Mouse (Mus musculus): ENCODE data around the gene Fam98b. TPM values are rescaled to one million over a fixed set of nuclear protein-coding genes. Genes with fewer than 3 reads are reported as not detected.

The Fam98b gene
- polyA plus RNA-seq, 1 experiment from 2014 or later, result 7.6 TPM

GRCm38 (mm10) chr2:117311349-117311748 lies 61.8 kb downstream of the Fam98b start:
- no peaks in the 10 kb centered on the region for H3K27me3 ChIP-seq (replicated peaks; ENCODE audit: control insufficient read depth, insufficient read depth, low read length)
- H3K9ac ChIP-seq (ENCODE audit: low read length), result no peak overlapping the region
- DNase-seq (ENCODE audit: low spot score), result no peak
- WGBS, result 80% methylated on average over 1 of the region's 1 CpGs
- H3K27ac ChIP-seq (ENCODE audit: low read depth), result no peak overlapping the region
- no peaks in the 10 kb centered on the region for H3K36me3 ChIP-seq (ENCODE audit: control insufficient read depth, insufficient read depth, low read length)
- no peaks in the 10 kb centered on the region for H3K4me1 ChIP-seq (replicated peaks; ENCODE audit: control insufficient read depth, insufficient read depth, low read length)
- H3K4me3 ChIP-seq (ENCODE audit: low read depth, low read length), result no peak overlapping the region
- H3K4me2 ChIP-seq (ENCODE audit: low read length), result no peak overlapping the region
- H3K9me3 ChIP-seq (ENCODE audit: control insufficient read depth, low read length), result no peaks in the 10 kb centered on the region
- no peak for ATAC-seq (replicated peaks; ENCODE audit: low FRiP score, low TSS enrichment, low read depth)

GRCm38 (mm10) chr2:117312030-117312429 lies 62.5 kb downstream of the Fam98b start:
- ATAC-seq (replicated peaks; ENCODE audit: low FRiP score, low TSS enrichment, low read depth) (no peak), DNase-seq (ENCODE audit: low spot score) (no peak)
- no peaks in the 10 kb centered on the region for H3K9me3 ChIP-seq (ENCODE audit: control insufficient read depth, low read length)
- H3K36me3 ChIP-seq (ENCODE audit: control insufficient read depth, insufficient read depth, low read length), result no peaks in the 10 kb centered on the region
- no peaks in the 10 kb centered on the region for H3K4me1 ChIP-seq (replicated peaks; ENCODE audit: control insufficient read depth, insufficient read depth, low read length)
- WGBS, result 67% methylated on average over 2 of the region's 2 CpGs
- no peak overlapping the region for H3K4me2 ChIP-seq (ENCODE audit: low read length)
- no peak overlapping the region for H3K4me3 ChIP-seq (ENCODE audit: low read depth, low read length)
- H3K27ac ChIP-seq (ENCODE audit: low read depth), result no peak overlapping the region
- no peak overlapping the region for H3K9ac ChIP-seq (ENCODE audit: low read length)
- H3K27me3 ChIP-seq (replicated peaks; ENCODE audit: control insufficient read depth, insufficient read depth, low read length), result no peaks in the 10 kb centered on the region

- Histone ChIP-seq H3K27ac (ENCODE audit: low read depth) (no peak overlapping the region), H3K9ac (ENCODE audit: low read length) (no peak overlapping the region), H3K4me2 (ENCODE audit: low read length) (no peak overlapping the region), H3K36me3 (ENCODE audit: control insufficient read depth, insufficient read depth, low read length) (no peaks in the 10 kb centered on the region), H3K27me3 (replicated peaks; ENCODE audit: control insufficient read depth, insufficient read depth, low read length) (no peaks in the 10 kb centered on the region), H3K9me3 (ENCODE audit: control insufficient read depth, low read length) (no peaks in the 10 kb centered on the region), H3K4me1 (replicated peaks; ENCODE audit: control insufficient read depth, insufficient read depth, low read length) (no peaks in the 10 kb centered on the region), H3K4me3 (ENCODE audit: low read depth, low read length) (no peak overlapping the region)
- ATAC-seq (replicated peaks; ENCODE audit: low FRiP score, low TSS enrichment, low read depth), result no peak
- no peak for DNase-seq (ENCODE audit: low spot score)
- 80% methylated on average over 7 of the region's 7 CpGs for WGBS
These were observed 62.9 kb downstream of the Fam98b start for GRCm38 (mm10) chr2:117312441-117312895.

GRCm38 (mm10) chr2:117313586-117314235 lies 64.2 kb downstream of the Fam98b start:
- Histone ChIP-seq H3K36me3 (ENCODE audit: control insufficient read depth, insufficient read depth, low read length) (no peaks in the 10 kb centered on the region), H3K9me3 (ENCODE audit: control insufficient read depth, low read length) (no peaks in the 10 kb centered on the region), H3K4me3 (ENCODE audit: low read depth, low read length) (no peak overlapping the region), H3K9ac (ENCODE audit: low read length) (no peak overlapping the region), H3K4me1 (replicated peaks; ENCODE audit: control insufficient read depth, insufficient read depth, low read length) (no peaks in the 10 kb centered on the region), H3K27me3 (replicated peaks; ENCODE audit: control insufficient read depth, insufficient read depth, low read length) (no peaks in the 10 kb centered on the region), H3K4me2 (ENCODE audit: low read length) (no peak overlapping the region), H3K27ac (ENCODE audit: low read depth) (no peak overlapping the region)
- DNase-seq (ENCODE audit: low spot score) (no peak), ATAC-seq (replicated peaks; ENCODE audit: low FRiP score, low TSS enrichment, low read depth) (no peak)
- 92% methylated on average over 5 of the region's 5 CpGs for WGBS

GRCm38 (mm10) chr2:117318991-117319390 lies 69.5 kb downstream of the Fam98b start:
- H3K9me3 ChIP-seq (ENCODE audit: control insufficient read depth, low read length), result no peaks in the 10 kb centered on the region
- no peaks in the 10 kb centered on the region for H3K27me3 ChIP-seq (replicated peaks; ENCODE audit: control insufficient read depth, insufficient read depth, low read length)
- no peak overlapping the region for H3K9ac ChIP-seq (ENCODE audit: low read length)
- ATAC-seq (replicated peaks; ENCODE audit: low FRiP score, low TSS enrichment, low read depth) (no peak), DNase-seq (ENCODE audit: low spot score) (no peak)
- H3K36me3 ChIP-seq (ENCODE audit: control insufficient read depth, insufficient read depth, low read length), result no peaks in the 10 kb centered on the region
- H3K27ac ChIP-seq (ENCODE audit: low read depth), result no peak overlapping the region
- no peaks in the 10 kb centered on the region for H3K4me1 ChIP-seq (replicated peaks; ENCODE audit: control insufficient read depth, insufficient read depth, low read length)
- H3K4me2 ChIP-seq (ENCODE audit: low read length), result no peak overlapping the region
- no peak overlapping the region for H3K4me3 ChIP-seq (ENCODE audit: low read depth, low read length)
- WGBS, result 82% methylated on average over 3 of the region's 3 CpGs

Other genes with a start within 250 kb of the Fam98b start
- gene Spred1, start 128.4 kb upstream of the Fam98b start, polyA plus RNA-seq (2014; fragmentation: Nextera tagmentation; extraction: Ambion mirVana), result 14.0 and 15.3 TPM in 2 replicates
- 0.61 and 0.69 TPM in 2 replicates for gene Rasgrp1, start 93.3 kb downstream of the Fam98b start, polyA plus RNA-seq (2014; fragmentation: Nextera tagmentation; extraction: Ambion mirVana)

All from intestine, embryonic 14.5 days (tissue).